Mouse (Mus musculus) natural killer cell, adult 2 months (primary cell): Measurements from ENCODE around the gene Nfe2.

Experiments
- DNase-seq, 2 experiments: peaks; one replicate each; pipeline ENCODE4 v3.0.0; 2022; ENCODE audit warnings: low spot score in 2 of 2

The Nfe2 gene

GRCm38 (mm10) chr15:103257790-103258728 is at the start of gene Nfe2:
Gene Nfe2, minus strand, starts transcription at chr15:103258403.
- DNase-seq = peak; percentile 77 to 86

GRCm38 (mm10) chr15:103307125-103307524 is 48.9 kb upstream of the Nfe2 start:
- DNase-seq = peak; percentile 90 to 92

GRCm38 (mm10) chr15:103305792-103306645 is 47.8 kb upstream of the Nfe2 start:
- no peak for DNase-seq

DNA sequence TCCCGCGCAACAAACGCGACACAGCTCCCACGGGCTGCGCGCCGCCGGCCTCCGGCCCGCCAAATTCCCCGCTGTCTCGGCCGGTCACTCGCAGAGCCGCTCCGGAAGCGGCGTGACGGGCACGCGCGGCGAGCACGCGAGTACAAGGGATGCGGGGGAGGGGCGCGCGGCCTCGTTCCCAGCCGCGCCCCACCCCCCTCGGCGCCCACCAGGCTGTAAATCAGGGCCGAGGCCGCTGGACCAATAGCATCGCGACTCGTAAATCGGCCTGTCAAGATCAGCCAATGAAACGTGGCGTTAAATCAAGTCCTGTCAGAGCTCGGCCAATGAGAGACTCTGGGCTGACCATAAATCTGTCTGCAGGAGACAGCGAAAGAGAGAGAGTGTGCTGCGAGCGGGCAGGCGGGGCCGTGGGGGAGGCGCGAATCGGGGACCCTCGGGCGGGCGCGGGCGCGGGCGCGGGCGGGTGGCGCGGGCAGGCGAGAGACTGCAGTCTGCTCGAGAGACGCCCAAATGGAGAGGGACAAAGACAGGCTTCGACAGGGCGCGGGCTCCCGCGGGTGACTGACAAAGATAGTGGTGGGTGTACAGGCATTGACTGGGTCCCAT is 47.0 kb upstream of the Nfe2 start:
- DNase-seq = peak; percentile 82 to 86

GRCm38 (mm10) chr15:103304616-103304969 is 46.4 kb upstream of the Nfe2 start:
- DNase-seq = no peak

DNA sequence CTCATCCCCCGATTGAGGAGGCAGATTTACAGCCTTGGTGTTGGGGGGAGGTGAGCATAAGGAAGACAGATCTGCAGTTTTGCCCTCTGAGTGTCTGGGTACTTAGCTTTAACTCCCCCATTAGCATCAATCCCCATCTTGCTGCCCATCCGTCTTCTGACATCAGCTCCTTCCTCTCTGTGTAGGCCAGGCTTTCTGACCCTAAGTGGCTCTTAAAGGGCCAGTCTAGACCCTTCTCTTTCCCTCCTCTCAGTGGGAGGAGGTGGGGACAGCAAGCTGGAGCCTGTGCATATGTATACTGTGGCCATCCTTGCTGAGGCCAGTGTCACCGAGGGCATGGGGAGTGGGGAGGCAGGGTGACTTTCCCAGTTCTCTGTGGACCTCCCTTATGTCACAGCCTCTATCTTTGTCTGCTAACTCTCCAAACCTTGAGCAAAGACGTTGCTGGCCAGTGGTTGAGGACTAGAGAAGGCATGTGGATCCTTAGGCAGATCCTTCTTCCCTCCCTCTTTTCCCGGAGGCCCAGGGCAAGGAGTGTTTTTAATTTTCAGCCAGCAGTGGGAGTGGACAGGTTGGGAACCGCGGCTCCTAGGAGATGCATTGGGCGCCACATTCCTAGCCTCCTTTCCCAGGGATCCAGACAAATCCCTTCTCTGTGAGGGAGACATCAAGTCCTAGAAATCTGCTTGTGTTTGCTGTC is 45.9 kb upstream of the Nfe2 start:
- DNase-seq = no peak

DNA sequence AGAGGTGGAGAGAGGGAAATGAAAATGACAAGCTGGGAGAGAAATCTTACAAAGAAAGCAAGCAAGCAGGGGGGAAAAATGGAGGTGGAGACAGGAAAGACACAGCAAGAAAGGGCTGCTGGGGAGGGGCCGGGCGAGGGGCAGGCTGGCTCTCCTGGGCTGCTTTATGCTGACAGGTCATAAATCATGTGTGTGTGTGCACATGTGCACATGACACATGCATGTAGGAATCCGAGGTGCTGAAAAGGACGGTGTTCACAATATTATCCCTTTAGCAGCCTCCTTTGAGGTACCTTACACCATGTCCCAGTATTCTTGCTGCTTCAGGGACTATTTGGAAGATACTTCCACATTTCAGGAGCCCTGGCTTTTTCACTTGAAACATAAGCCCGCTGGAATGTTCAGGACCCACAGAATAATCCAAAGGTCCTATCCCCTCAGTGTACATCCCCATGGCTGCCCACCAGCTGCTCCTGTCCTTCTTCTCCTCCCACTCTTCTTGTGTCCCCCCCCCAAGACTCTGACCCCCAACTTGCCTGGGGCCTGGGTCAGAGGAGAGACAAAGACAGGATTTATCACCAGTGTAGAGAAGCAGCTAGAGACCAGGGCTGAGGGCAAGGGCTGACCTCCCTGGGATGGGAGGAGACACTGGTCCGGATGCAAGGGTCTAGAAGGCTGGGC is 44.3 kb upstream of the Nfe2 start:
- no peak for DNase-seq

GRCm38 (mm10) chr15:103301547-103302340 is 43.5 kb upstream of the Nfe2 start:
- DNase-seq = no peak

DNA sequence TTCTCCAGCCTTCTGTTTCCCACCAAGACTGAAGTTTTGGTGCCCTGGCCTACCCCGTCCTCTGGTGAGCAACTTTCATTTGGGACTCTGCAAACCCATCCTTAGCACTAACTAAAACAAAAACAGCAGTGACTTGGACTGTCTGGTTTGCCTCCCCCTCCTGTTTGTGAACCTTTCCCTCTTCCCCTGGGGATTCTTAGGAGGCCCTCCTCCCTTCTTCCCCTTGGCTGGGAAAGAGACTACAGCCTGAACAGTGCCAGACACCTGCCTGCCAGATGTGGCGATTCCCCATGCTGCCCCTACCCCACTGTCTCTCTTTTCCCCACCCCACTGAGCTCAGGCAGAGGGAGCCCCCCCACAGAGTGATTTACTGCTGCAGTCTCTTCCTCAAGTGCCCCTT is 42.8 kb upstream of the Nfe2 start:
- no peak for DNase-seq

GRCm38 (mm10) chr15:103300560-103300959 is 42.4 kb upstream of the Nfe2 start:
- no peak for DNase-seq

GRCm38 (mm10) chr15:103300067-103300471 is 41.9 kb upstream of the Nfe2 start:
- DNase-seq = no peak

GRCm38 (mm10) chr15:103299644-103300043 is 41.4 kb upstream of the Nfe2 start:
- no peak for DNase-seq

- no peak for DNase-seq
These were observed 40.8 kb upstream of the Nfe2 start for GRCm38 (mm10) chr15:103298861-103299616.

DNA sequence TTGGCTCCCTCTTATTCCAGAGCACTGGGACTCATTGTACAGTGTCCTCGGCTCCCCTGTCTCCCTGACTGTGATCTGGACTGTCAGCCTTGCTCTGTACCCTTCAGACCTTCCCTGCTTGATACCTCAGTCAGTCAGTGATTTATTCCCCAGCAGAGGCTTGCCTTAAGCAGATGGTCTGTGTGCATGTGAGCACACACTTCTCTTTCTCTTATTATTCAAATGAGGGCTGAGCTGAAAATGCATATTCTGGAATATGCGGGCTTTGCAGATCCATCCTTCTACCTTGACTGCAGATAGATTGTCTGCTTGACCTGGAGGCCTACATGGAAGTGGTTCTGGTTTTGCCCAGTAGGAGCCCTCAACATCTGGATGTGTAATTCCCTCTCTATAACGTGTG is 39.8 kb upstream of the Nfe2 start:
- DNase-seq = no peak

GRCm38 (mm10) chr15:103297313-103297712 is 39.1 kb upstream of the Nfe2 start:
- DNase-seq = no peak

GRCm38 (mm10) chr15:103295851-103296250 is 37.6 kb upstream of the Nfe2 start:
- DNase-seq = no peak

DNA sequence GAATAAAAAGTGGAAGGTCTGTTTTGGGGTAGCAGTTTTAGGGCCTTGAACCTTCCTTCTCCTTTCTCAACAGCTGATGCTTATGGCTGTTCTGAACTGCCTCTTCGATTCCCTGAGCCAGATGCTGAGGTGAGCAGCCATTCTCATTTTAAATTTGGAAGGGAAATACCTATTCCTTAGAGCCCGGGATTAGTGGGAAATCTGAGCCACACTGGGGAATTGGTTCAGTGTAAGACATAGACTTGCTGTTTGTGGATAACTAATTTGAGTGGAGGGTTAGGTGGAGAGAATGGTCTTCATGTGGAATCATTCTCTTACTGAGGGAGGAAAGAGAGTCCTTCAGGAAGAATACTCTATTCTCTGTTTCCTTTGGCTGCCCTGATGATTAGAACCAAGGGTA is 36.4 kb upstream of the Nfe2 start:
- DNase-seq = no peak

DNA sequence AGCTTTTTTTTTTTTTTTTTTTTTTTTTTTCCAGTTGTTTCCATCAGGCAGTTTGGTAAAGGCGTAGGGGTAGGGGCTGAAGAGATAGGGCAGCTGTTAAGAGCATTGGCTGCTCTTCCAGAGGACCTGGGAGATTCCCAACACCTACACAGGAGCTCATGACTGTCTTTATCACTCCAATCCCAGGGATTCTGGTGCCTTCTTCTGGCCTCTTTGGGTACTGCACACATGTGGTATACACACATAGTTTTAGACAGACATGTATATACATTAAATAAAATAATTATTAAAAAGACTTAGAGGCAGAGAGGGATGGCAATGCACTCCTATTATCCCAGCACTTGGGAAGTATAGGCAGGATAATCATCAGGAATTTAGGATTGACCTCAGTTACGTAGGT is 35.2 kb upstream of the Nfe2 start:
- no peak for DNase-seq

- no peak for DNase-seq
These were observed 34.6 kb upstream of the Nfe2 start for GRCm38 (mm10) chr15:103292673-103293345.
